In genomic region chr5:147764061-147764460, GRCm38 (mm10) we compare ENCODE assay signal across 29 mouse cellular contexts. TPM values are rescaled to one million over a fixed set of nuclear protein-coding genes. Genes with fewer than 3 reads are reported as not detected.
"Had no signal": no experiment of that assay in that cellular context is flagged by ENCODE, and none has a peak within 500 bp of the region (broad histone marks: within the 10 kb centered on the region; RNA-seq: fewer than 3 reads in every experiment).

No protein-coding gene starts in this region.

- H3K4me1 ChIP-seq: hindbrain, embryonic 12.5 days; intestine, embryonic 15.5 days; limb, embryonic 12.5 days had no signal

- H3K9ac ChIP-seq: heart, embryonic 13.5 days; heart, embryonic 15.5 days; hindbrain, embryonic 12.5 days; hindbrain, embryonic 14.5 days; intestine, embryonic 15.5 days; limb, embryonic 12.5 days; liver, embryonic 13.5 days; liver, embryonic 15.5 days; liver, postnatal 0 days had no signal

- H3K9me3 ChIP-seq: heart, embryonic 13.5 days; heart, embryonic 15.5 days; hindbrain, embryonic 10.5 days; hindbrain, embryonic 12.5 days; intestine, embryonic 15.5 days; limb, embryonic 10.5 days; limb, embryonic 12.5 days; liver, embryonic 13.5 days; liver, embryonic 15.5 days had no signal

- H3K27me3 ChIP-seq: heart, embryonic 13.5 days; heart, embryonic 15.5 days; hindbrain, embryonic 12.5 days; intestine, embryonic 15.5 days; limb, embryonic 12.5 days; liver, embryonic 13.5 days; liver, embryonic 15.5 days had no signal

- H3K27ac ChIP-seq: heart, adult 2 months; heart, embryonic 13.5 days; heart, embryonic 15.5 days; hindbrain, embryonic 10.5 days; hindbrain, embryonic 12.5 days; hindbrain, embryonic 14.5 days; intestine, embryonic 15.5 days; layer of hippocampus, adult 2 months; left cerebral cortex, adult 2 months; limb, embryonic 10.5 days; limb, embryonic 12.5 days; liver, embryonic 13.5 days; liver, embryonic 15.5 days had no signal

- H3K4me3 ChIP-seq: heart, adult 2 months; heart, embryonic 13.5 days; heart, embryonic 15.5 days; hindbrain, embryonic 10.5 days; hindbrain, embryonic 12.5 days; intestine, embryonic 15.5 days; layer of hippocampus, adult 2 months; left cerebral cortex, adult 2 months; limb, embryonic 10.5 days; limb, embryonic 12.5 days; liver, embryonic 13.5 days; liver, embryonic 15.5 days had no signal

- H3K4me2 ChIP-seq: heart, embryonic 11.5 days; heart, embryonic 13.5 days; heart, embryonic 15.5 days; hindbrain, embryonic 12.5 days; hindbrain, embryonic 14.5 days; intestine, embryonic 15.5 days; limb, embryonic 12.5 days; liver, embryonic 11.5 days; liver, embryonic 13.5 days; liver, embryonic 15.5 days had no signal

- ATAC-seq: hindbrain, embryonic 16.5 days; inflammation-experienced regulatory T-cells, adult 6 months; intestine, embryonic 15.5 days; intestine, postnatal 0 days; liver, postnatal 0 days had no signal

- H3K36me3 ChIP-seq: heart, embryonic 13.5 days; heart, embryonic 15.5 days; hindbrain, embryonic 10.5 days; hindbrain, embryonic 12.5 days; intestine, embryonic 15.5 days; limb, embryonic 10.5 days; limb, embryonic 12.5 days; liver, embryonic 13.5 days; liver, embryonic 15.5 days had no signal

- DNase-seq: gastrocnemius, postnatal 14 days; gastrocnemius, postnatal 36 days; heart, adult 11 months; heart, adult 2 months; heart, postnatal 4 days; kidney, adult 18-20 months; kidney, adult 8-10 months; kidney, postnatal 10 days; kidney, postnatal 25 days; kidney, postnatal 4 days; liver; liver, embryonic 13.5 days; liver, postnatal 0 days had no signal

RNA-seq across cellular contexts. Expression of gene Flt1, which starts 38.2 kb away (rescaled TPM):
- polyA plus RNA-seq: inflammation-experienced regulatory T-cells, adult 6 months had no signal
